Mouse (Mus musculus) hindbrain, postnatal 0 days (tissue): ENCODE measurements at regions not wholly inside any gene's neighbourhood (a gene's known extent, or its start where the extent isn't known, plus 50 kb on each side); places are given as distances from the start of the nearest gene placed in this dataset.

Experiments used
- ATAC-seq: fragments of 200-750 bp; cut with Nextera tagmentation; 2 replicates; pipeline ENCODE4 v1.8.0; 2017; ENCODE audit warnings: mild to moderate bottlenecking, moderate TSS enrichment, moderate library complexity
- DNase-seq: peaks from one replicate; pipeline ENCODE4 v3.0.0-alpha.2; 2015; ENCODE audit warnings: low spot score
- H3K27ac ChIP-seq: fragments of 300-500 bp; sonication (generic); 2 replicates; pipeline ENCODE4 v1.5.1; 2014; ENCODE audit warnings: mild to moderate bottlenecking
- H3K27me3 ChIP-seq: fragments of 300-500 bp; sonication (generic); 2 replicates; pipeline ENCODE4 v1.6.1; 2014; ENCODE audit warnings: low read length, mixed read lengths; ENCODE audit not compliant: insufficient read depth
- H3K36me3 ChIP-seq: fragments of 300-500 bp; sonication (generic); 2 replicates; pipeline ENCODE4 v1.6.1; 2014; ENCODE audit warnings: low read length, mixed read lengths; ENCODE audit not compliant: insufficient read depth
- H3K4me1 ChIP-seq: fragments of 300-500 bp; sonication (generic); 2 replicates; pipeline ENCODE4 v1.6.1; 2014; ENCODE audit warnings: antibody characterized with exemption, low read length, mixed read lengths; ENCODE audit not compliant: insufficient read depth
- H3K4me2 ChIP-seq: fragments of 300-500 bp; sonication (generic); 2 replicates; pipeline ENCODE4 v1.6.1; 2014; ENCODE audit warnings: low read depth, mild to moderate bottlenecking, low read length, moderate library complexity, mixed read lengths
- H3K4me3 ChIP-seq: fragments of 300-500 bp; sonication (generic); 2 replicates; pipeline ENCODE4 v1.5.1; 2014; ENCODE audit warnings: low read length
- H3K9ac ChIP-seq: fragments of 300-500 bp; sonication (generic); replicated peaks from 2 replicates; pipeline ENCODE4 v1.6.1; 2014; ENCODE audit warnings: mild to moderate bottlenecking, low read length, moderate library complexity, mixed read lengths
- H3K9me3 ChIP-seq: fragments of 300-500 bp; sonication (generic); 2 replicates; pipeline ENCODE4 v1.6.1; 2016; ENCODE audit warnings: low read length, mixed read lengths
- CTCF ChIP-seq: IDR thresholded peaks from 2 replicates; pipeline ENCODE4 v1.5.1; 2016; ENCODE audit warnings: antibody characterized with exemption, control low read depth, low read depth
- WGBS: fragments of 180-500 bp; shearing (Covaris S2); extraction: QIAGEN DNeasy Blood & Tissue Kit; methylation state at CpG from one replicate; pipeline ENCODE4 v1.1.7; 2014; 5-methylcytosine and 5-hydroxymethylcytosine counted together

- no peak for ATAC-seq
- Histone ChIP-seq H3K4me1 (no peaks in the 10 kb centered on the region), H3K4me2 (no peak overlapping the region), H3K27ac (no peak overlapping the region), H3K27me3 (no peaks in the 10 kb centered on the region), H3K9ac (no peak overlapping the region), H3K4me3 (no peak overlapping the region), H3K9me3 (no peaks in the 10 kb centered on the region), H3K36me3 (no peaks in the 10 kb centered on the region)
- 76% methylated on average over 10 of the region's 10 CpGs for WGBS
- DNase-seq: no peak
- no peak for TF ChIP-seq CTCF
These were observed 70.8 kb upstream of the Plcz1 start for GRCm38 (mm10) chr6:140112054-140112453.

- 71% methylated on average over 8 of the region's 8 CpGs for WGBS
- no peak overlapping the region for H3K27ac ChIP-seq
- no peak overlapping the region for H3K9ac ChIP-seq
- H3K27me3 ChIP-seq: no peaks in the 10 kb centered on the region
- H3K4me3 ChIP-seq: no peak overlapping the region
- no peak overlapping the region for H3K4me2 ChIP-seq
- no peaks in the 10 kb centered on the region for H3K4me1 ChIP-seq
- no peak for ATAC-seq
- H3K9me3 ChIP-seq: no peaks in the 10 kb centered on the region
- no peak for TF ChIP-seq CTCF
- DNase-seq: no peak
- H3K36me3 ChIP-seq: no peaks in the 10 kb centered on the region
These were observed 66.8 kb upstream of the Plcz1 start for GRCm38 (mm10) chr6:140108083-140108482.

- WGBS: 74% methylated on average over 16 of the region's 16 CpGs
- no peak overlapping the region for H3K4me2 ChIP-seq
- H3K36me3 ChIP-seq: no peaks in the 10 kb centered on the region
- H3K4me1 ChIP-seq: no peaks in the 10 kb centered on the region
- H3K9me3 ChIP-seq: no peaks in the 10 kb centered on the region
- ATAC-seq (no peak), DNase-seq (no peak)
- H3K27ac ChIP-seq: no peak overlapping the region
- H3K9ac ChIP-seq: no peak overlapping the region
- no peaks in the 10 kb centered on the region for H3K27me3 ChIP-seq
- H3K4me3 ChIP-seq: no peak overlapping the region
- no peak for TF ChIP-seq CTCF
These were observed 66.4 kb upstream of the Plcz1 start for GRCm38 (mm10) chr6:140107628-140108027.

- TF ChIP-seq CTCF: no peak
- 93% methylated on average over 5 of the region's 5 CpGs for WGBS
- H3K36me3 ChIP-seq: no peaks in the 10 kb centered on the region
- no peaks in the 10 kb centered on the region for H3K9me3 ChIP-seq
- H3K27ac ChIP-seq: no peak overlapping the region
- ATAC-seq (no peak), DNase-seq (no peak)
- H3K4me3 ChIP-seq: no peak overlapping the region
- no peaks in the 10 kb centered on the region for H3K27me3 ChIP-seq
- no peak overlapping the region for H3K9ac ChIP-seq
- H3K4me2 ChIP-seq: no peak overlapping the region
- H3K4me1 ChIP-seq: no peaks in the 10 kb centered on the region
These were observed 64.9 kb upstream of the Plcz1 start for GRCm38 (mm10) chr6:140106141-140106540.

GRCm38 (mm10) chr6:140102043-140102442 is 60.8 kb upstream of the Plcz1 start:
- Histone ChIP-seq H3K9ac (no peak overlapping the region), H3K4me2 (no peak overlapping the region), H3K4me1 (no peaks in the 10 kb centered on the region), H3K36me3 (no peaks in the 10 kb centered on the region), H3K27me3 (no peaks in the 10 kb centered on the region), H3K9me3 (no peaks in the 10 kb centered on the region), H3K27ac (no peak overlapping the region), H3K4me3 (no peak overlapping the region)
- TF ChIP-seq CTCF: no peak
- WGBS: 97% methylated on average over 6 of the region's 6 CpGs
- no peak for ATAC-seq
- no peak for DNase-seq

- no peak overlapping the region for H3K4me3 ChIP-seq
- WGBS: 75% methylated on average over 10 of the region's 10 CpGs
- H3K27me3 ChIP-seq: no peaks in the 10 kb centered on the region
- no peak overlapping the region for H3K4me2 ChIP-seq
- H3K27ac ChIP-seq: no peak overlapping the region
- no peaks in the 10 kb centered on the region for H3K36me3 ChIP-seq
- no peaks in the 10 kb centered on the region for H3K9me3 ChIP-seq
- H3K4me1 ChIP-seq: no peaks in the 10 kb centered on the region
- peak; percentile 11; the same call in 1 of the 2 replicates for TF ChIP-seq CTCF
- DNase-seq: no peak
- no peak overlapping the region for H3K9ac ChIP-seq
- ATAC-seq: no peak
These were observed 54.2 kb upstream of the Plcz1 start for GRCm38 (mm10) chr6:140095416-140095815.
